Mouse (Mus musculus) MEL (cell line): Measurements from ENCODE around the gene Spns1. TPM values are rescaled to one million over a fixed set of nuclear protein-coding genes. Genes with fewer than 3 reads are reported as not detected.

ENCODE experiments used
- DNase-seq: peaks from one replicate; pipeline ENCODE4 v3.0.0; 2011; ENCODE audit warnings: low read depth, low spot score
- H3K27ac ChIP-seq: 2 replicates; pipeline ENCODE4 v1.5.1; 2012; ENCODE audit warnings: low read depth, mild to moderate bottlenecking, control low read depth, low read length, moderate library complexity; ENCODE audit not compliant: control insufficient read depth
- H3K27me3 ChIP-seq, 2 experiments: fragments of 150-350 bp in 1 of 2; sonication (generic) in 1 of 2; 2 replicates each; pipeline ENCODE4 v1.6.1; 2012; ENCODE audit warnings: low read length in 2 of 2, mild to moderate bottlenecking in 2 of 2, improper control_type of control experiment in 1 of 2, moderate library complexity in 1 of 2; ENCODE audit not compliant: insufficient read depth in 2 of 2, control insufficient read depth in 1 of 2
- H3K36me3 ChIP-seq, 2 experiments: 2 replicates each; pipeline ENCODE4 v1.6.1; 2012 to 2014; ENCODE audit warnings: low read length in 2 of 2, improper control_type of control experiment in 1 of 2, inconsistent platforms in 1 of 2, mild to moderate bottlenecking in 1 of 2; ENCODE audit not compliant: insufficient read depth in 2 of 2, control insufficient read depth in 1 of 2
- H3K4me1 ChIP-seq, 2 experiments: fragments of 150-350 bp in 1 of 2; sonication (generic) in 1 of 2; 2 replicates each; pipeline ENCODE4 v1.6.1; 2012; ENCODE audit warnings: low read length in 2 of 2, improper control_type of control experiment in 1 of 2, mild to moderate bottlenecking in 1 of 2; ENCODE audit not compliant: insufficient read depth in 2 of 2, control insufficient read depth in 1 of 2
- H3K4me3 ChIP-seq, 2 experiments: fragments of 150-350 bp in 1 of 2; sonication (generic) in 1 of 2; 2 replicates each; pipeline ENCODE4 v1.5.1; 2012; ENCODE audit warnings: low read depth in 2 of 2, low read length in 2 of 2, mild to moderate bottlenecking in 2 of 2, moderate library complexity in 2 of 2, control low read depth in 1 of 2, improper control_type of control experiment in 1 of 2; ENCODE audit not compliant: control insufficient read depth in 1 of 2, insufficient read depth in 1 of 2
- H3K79me2 ChIP-seq: 2 replicates; pipeline ENCODE4 v1.6.1; 2012; ENCODE audit warnings: mild to moderate bottlenecking, low read length, moderate library complexity; ENCODE audit not compliant: control insufficient read depth, poor library complexity, insufficient read depth
- H3K9ac ChIP-seq: 2 replicates; pipeline ENCODE4 v1.6.1; 2012; ENCODE audit warnings: low read depth, mild to moderate bottlenecking, control low read depth, low read length, moderate library complexity; ENCODE audit not compliant: control insufficient read depth, poor library complexity, severe bottlenecking
- H3K9me3 ChIP-seq: fragments of 150-350 bp; sonication (generic); replicated peaks from 2 replicates; pipeline ENCODE4 v1.6.1; 2012; ENCODE audit warnings: mild to moderate bottlenecking, low read length, improper control_type of control experiment, moderate library complexity; ENCODE audit not compliant: insufficient read depth
- CHD1 ChIP-seq: IDR thresholded peaks from 2 replicates; pipeline ENCODE4 v1.6.1; 2012; ENCODE audit warnings: low read depth, mild to moderate bottlenecking, inconsistent platforms, low read length, improper control_type of control experiment
- ETS1 ChIP-seq: IDR thresholded peaks from 2 replicates; pipeline ENCODE4 v1.6.1; 2012; ENCODE audit warnings: low read depth, mild to moderate bottlenecking, inconsistent platforms, low read length, improper control_type of control experiment, moderate library complexity
- GABPA ChIP-seq: IDR thresholded peaks from 2 replicates; pipeline ENCODE4 v1.6.1; 2012; ENCODE audit warnings: low read depth, mild to moderate bottlenecking, inconsistent platforms, low read length, improper control_type of control experiment, moderate library complexity
- HCFC1 ChIP-seq: IDR thresholded peaks from 2 replicates; pipeline ENCODE4 v1.6.1; 2012; ENCODE audit warnings: low read depth, mild to moderate bottlenecking, inconsistent platforms, low read length, improper control_type of control experiment, moderate library complexity
- JUND ChIP-seq: IDR thresholded peaks from 2 replicates; pipeline ENCODE4 v1.6.1; 2011; ENCODE audit warnings: low read depth, mild to moderate bottlenecking, improper control_type of control experiment, low read length
- KAT2A ChIP-seq: conservative IDR thresholded peaks from 2 replicates; pipeline ENCODE4 v1.6.1; 2012; ENCODE audit warnings: low read depth, low read length, improper control_type of control experiment, inconsistent platforms
- MAX ChIP-seq: IDR thresholded peaks from 2 replicates; pipeline ENCODE4 v1.6.1; 2011; ENCODE audit warnings: low read length, improper control_type of control experiment
- MAZ ChIP-seq: IDR thresholded peaks from 2 replicates; pipeline ENCODE4 v1.6.1; 2012; ENCODE audit warnings: low read depth, mild to moderate bottlenecking, inconsistent platforms, low read length, improper control_type of control experiment
- MEF2A ChIP-seq: IDR thresholded peaks from 2 replicates; pipeline ENCODE4 v1.6.1; 2014; ENCODE audit warnings: low read depth, mild to moderate bottlenecking, inconsistent platforms, low read length, improper control_type of control experiment; ENCODE audit not compliant: poor library complexity, insufficient replicate concordance, severe bottlenecking; ENCODE audit errors: extremely low read depth
- MXI1 ChIP-seq: IDR thresholded peaks from 2 replicates; pipeline ENCODE4 v1.6.1; 2011; ENCODE audit warnings: mild to moderate bottlenecking, low read depth, low read length, improper control_type of control experiment
- MYB ChIP-seq: IDR thresholded peaks from 2 replicates; pipeline ENCODE4 v1.6.1; 2011; ENCODE audit warnings: mild to moderate bottlenecking, low read depth, low read length, improper control_type of control experiment
- MYC ChIP-seq: IDR thresholded peaks from 2 replicates; pipeline ENCODE4 v1.6.1; 2011; ENCODE audit warnings: low read depth, mild to moderate bottlenecking, low read length, improper control_type of control experiment, moderate library complexity
- NRF1 ChIP-seq: IDR thresholded peaks from 2 replicates; pipeline ENCODE4 v1.6.1; 2014; ENCODE audit warnings: low read depth, mild to moderate bottlenecking, inconsistent platforms, low read length, improper control_type of control experiment, moderate library complexity; ENCODE audit not compliant: poor library complexity, insufficient read depth, severe bottlenecking
- POLR2A ChIP-seq, 2 experiments: IDR thresholded peaks; 2 replicates each; pipeline ENCODE4 v1.6.1; 2011 to 2012; ENCODE audit warnings: low read length in 2 of 2, mild to moderate bottlenecking in 2 of 2, control low read depth in 1 of 2, improper control_type of control experiment in 1 of 2, low read depth in 1 of 2, moderate library complexity in 1 of 2; ENCODE audit not compliant: control insufficient read depth in 1 of 2, insufficient read depth in 1 of 2, poor library complexity in 1 of 2
- POLR2AphosphoS2 ChIP-seq: IDR thresholded peaks from 2 replicates; pipeline ENCODE4 v1.6.1; 2011; ENCODE audit warnings: low read length, improper control_type of control experiment
- POLR2AphosphoS5 ChIP-seq: IDR thresholded peaks from 2 replicates; pipeline ENCODE4 v1.6.1; 2012; ENCODE audit warnings: low read depth, borderline replicate concordance, mild to moderate bottlenecking, inconsistent platforms, low read length, moderate library complexity, mixed read lengths
- RAD21 ChIP-seq: IDR thresholded peaks from 2 replicates; pipeline ENCODE4 v1.6.1; 2011; ENCODE audit warnings: mild to moderate bottlenecking, low read depth, low read length, improper control_type of control experiment
- RCOR1 ChIP-seq: IDR thresholded peaks from 2 replicates; pipeline ENCODE4 v1.6.1; 2012; ENCODE audit warnings: low read depth, mild to moderate bottlenecking, inconsistent platforms, low read length, improper control_type of control experiment
- TBP ChIP-seq: IDR thresholded peaks from 2 replicates; pipeline ENCODE4 v1.8.0; 2011; ENCODE audit warnings: low read depth, low read length, improper control_type of control experiment
- USF1 ChIP-seq: IDR thresholded peaks from 2 replicates; pipeline ENCODE4 v1.6.1; 2014; ENCODE audit warnings: low read depth, mild to moderate bottlenecking, inconsistent platforms, low read length, improper control_type of control experiment, moderate library complexity
- ZMIZ1 ChIP-seq: IDR thresholded peaks from 2 replicates; pipeline ENCODE4 v1.6.1; 2012; ENCODE audit warnings: low read depth, mild to moderate bottlenecking, inconsistent platforms, low read length, improper control_type of control experiment, moderate library complexity
- ZNF384 ChIP-seq: IDR thresholded peaks from 2 replicates; pipeline ENCODE4 v1.6.1; 2012; ENCODE audit warnings: low read depth, mild to moderate bottlenecking, inconsistent platforms, low read length, improper control_type of control experiment
- polyA plus RNA-seq, 2 experiments: library from polyadenylated mRNA; stranded (reverse) in 1 of 2; unstranded in 1 of 2; fragments of >175 nt in 1 of 2; fragments of >200 nt in 1 of 2; gene quantifications; 2 replicates each; pipeline versions ENCODE4 v1.2.1 to v1.2.4; 2012; ENCODE audit warnings: low replicate concordance in 2 of 2, low read depth in 1 of 2; ENCODE audit not compliant: insufficient read length in 2 of 2, insufficient read depth in 1 of 2, missing spikeins in 1 of 2
- total RNA-seq: library from RNA; depleted of rRNA; stranded (reverse); fragments of 300-350 nt; gene quantifications from 2 replicates; pipeline ENCODE4 v1.2.3, GENCODE M21; 2012

The Spns1 gene
- total and polyA plus RNA-seq, 3 experiments = 28.9 to 81.6 TPM; not detected in 1

DNA sequence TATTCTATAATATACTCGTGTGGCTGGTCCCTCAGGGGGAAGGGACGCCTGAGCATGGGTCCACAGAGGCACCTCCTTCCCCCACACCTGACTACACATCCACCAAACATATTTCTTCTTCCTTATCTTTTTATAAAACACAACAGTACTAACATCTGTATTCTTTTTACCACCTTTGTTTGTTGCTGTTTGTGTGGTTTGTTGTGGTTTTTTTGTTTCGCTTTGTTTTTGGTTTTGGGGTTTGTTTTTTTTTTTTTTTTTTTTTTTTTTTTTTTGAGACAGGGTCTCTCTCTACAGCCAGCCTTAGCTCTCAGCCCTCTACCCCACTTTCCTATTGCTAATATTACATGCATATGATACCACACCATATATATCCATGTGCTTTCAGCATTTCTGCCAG is 31.3 kb downstream of the Spns1 start:
- H3K27me3 ChIP-seq = peaks cover 0 to 1% of the 10 kb centered on the region in 2 experiments; a peak in 1 of 4 replicates
- no peaks in the 10 kb centered on the region for H3K79me2 ChIP-seq
- peak; percentile 72 for TF ChIP-seq ZNF384
- TF ChIP-seq MAZ = no peak
- peaks cover 0 to 8% of the 10 kb centered on the region in 2 experiments; a peak in 2 of 4 replicates for H3K36me3 ChIP-seq
- peaks cover 0 to 10% of the 10 kb centered on the region in 2 experiments; a peak in 2 of 4 replicates for H3K4me1 ChIP-seq
- no peak overlapping the region for H3K4me3 ChIP-seq
- no peak overlapping the region for H3K27ac ChIP-seq
- no peak for DNase-seq
- H3K9me3 ChIP-seq = no peaks in the 10 kb centered on the region
- H3K9ac ChIP-seq = no peak overlapping the region

- peaks cover 0 to 1% of the 10 kb centered on the region in 2 experiments; a peak in 1 of 4 replicates for H3K27me3 ChIP-seq
- TF ChIP-seq NRF1 (no peak), HCFC1 (no peak), POLR2A (IDR thresholded peaks at IDR 0.05; ENCODE audit: control insufficient read depth in 1 of 2, insufficient read depth in 1 of 2, low read depth in 1 of 2, low read length in 2 of 2, poor library complexity in 1 of 2) (no peak)
- TF ChIP-seq, all 39 proteins: peak for 0
- Histone ChIP-seq H3K9ac (no peak overlapping the region), H3K9me3 (no peaks in the 10 kb centered on the region), H3K4me3 (no peak overlapping the region), H3K36me3 (peaks cover 0 to 8% of the 10 kb centered on the region in 2 experiments; a peak in 2 of 4 replicates), H3K27ac (no peak overlapping the region), H3K79me2 (no peaks in the 10 kb centered on the region), H3K4me1 (peaks cover 0 to 10% of the 10 kb centered on the region in 2 experiments; a peak in 2 of 4 replicates)
- no peak for DNase-seq
These were observed 31.7 kb downstream of the Spns1 start for GRCm38 (mm10) chr7:126345557-126345956.

DNA sequence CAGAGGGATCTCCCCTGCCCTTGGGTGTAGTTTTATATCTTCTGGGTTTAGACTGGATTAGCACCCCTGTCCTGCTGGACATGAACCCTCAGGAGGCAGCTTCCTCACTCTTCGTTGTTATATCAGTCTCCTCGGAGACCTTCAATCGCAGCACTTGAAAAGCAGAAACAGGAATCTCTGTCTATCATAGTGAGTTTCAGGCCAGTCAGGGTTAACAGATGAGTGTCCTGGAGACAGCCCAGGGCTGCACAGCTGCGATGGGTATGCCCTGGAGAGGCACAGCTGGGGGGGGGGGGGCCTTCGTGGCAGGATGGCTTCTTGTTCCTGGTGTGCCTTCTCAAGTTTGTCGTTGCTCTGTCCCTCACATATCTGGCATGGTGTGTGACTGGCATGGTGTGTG is 36.4 kb downstream of the Spns1 start:
- TF ChIP-seq MXI1 (no peak), MAX (no peak), MAZ (no peak), POLR2A (IDR thresholded peaks at IDR 0.05; ENCODE audit: control insufficient read depth in 1 of 2, insufficient read depth in 1 of 2, low read depth in 1 of 2, low read length in 2 of 2, poor library complexity in 1 of 2) (no peak), GABPA (no peak), MYC (no peak), TBP (no peak), HCFC1 (no peak), POLR2AphosphoS5 (no peak), ZMIZ1 (no peak), MYB (no peak), KAT2A (no peak), ETS1 (no peak), RAD21 (no peak), JUND (no peak), CHD1 (no peak), MEF2A (no peak), USF1 (no peak), POLR2AphosphoS2 (no peak), RCOR1 (no peak)
- DNase-seq = no peak
- H3K36me3 ChIP-seq = no peaks in the 10 kb centered on the region
- no peak overlapping the region for H3K9ac ChIP-seq
- no peaks in the 10 kb centered on the region for H3K79me2 ChIP-seq
- H3K27me3 ChIP-seq = peaks cover 2 to 3% of the 10 kb centered on the region in 2 experiments; a peak in 3 of 4 replicates
- H3K9me3 ChIP-seq = no peaks in the 10 kb centered on the region
- H3K27ac ChIP-seq = no peak overlapping the region
- no peaks in the 10 kb centered on the region for H3K4me1 ChIP-seq
- H3K4me3 ChIP-seq = no peak overlapping the region
